Mouse (Mus musculus): ENCODE results near the gene Nptxr. TPM values are rescaled to one million over a fixed set of nuclear protein-coding genes. Genes with fewer than 3 reads are reported as not detected.
"Not testable (repeated sequence)": the region's sequence is repeated elsewhere in the genome, so short reads cannot be mapped to it uniquely, and the experiment has no call there.

The Nptxr gene
- polyA plus RNA-seq, 2 experiments, result 2.6 to 9.3 TPM

- no peaks in the 10 kb centered on the region for H3K27me3 ChIP-seq (ENCODE audit: control insufficient read depth, insufficient read depth, low read length)
- no peak for ATAC-seq (ENCODE audit: low FRiP score, low read depth)
- no peak for DNase-seq (ENCODE audit: low spot score)
- no peak for TF ChIP-seq POLR2A (IDR thresholded peaks at IDR 0.05; ENCODE audit: borderline replicate concordance, extremely low read depth, insufficient read depth, insufficient read length)
- no peak overlapping the region for H3K27ac ChIP-seq (replicated peaks; ENCODE audit: low read depth, low read length)
- H3K4me2 ChIP-seq (replicated peaks; ENCODE audit: low read depth, low read length, severe bottlenecking), result no peak overlapping the region
- no peak overlapping the region for H3K4me3 ChIP-seq (replicated peaks; ENCODE audit: low read length)
- H3K36me3 ChIP-seq (ENCODE audit: control insufficient read depth, insufficient read depth, low read length), result peaks cover 44% of the 10 kb centered on the region
- no peak overlapping the region for H3K9ac ChIP-seq (ENCODE audit: low read depth, low read length, severe bottlenecking)
- WGBS, result 51% methylated on average over 13 of the region's 13 CpGs
- peaks cover 4% of the 10 kb centered on the region; the same call in 1 of the 2 replicates for H3K4me1 ChIP-seq (ENCODE audit: control insufficient read depth, insufficient read depth, low read length)
- H3K9me3 ChIP-seq (ENCODE audit: control insufficient read depth, low read length), result no peaks in the 10 kb centered on the region
Observed at GRCm38 (mm10) chr15:79822265-79823199, 18.0 kb upstream of the Nptxr start.

GRCm38 (mm10) chr15:79818325-79818724, 13.8 kb upstream of the Nptxr start:
- H3K9ac ChIP-seq (ENCODE audit: low read depth, low read length, severe bottlenecking), result no peak overlapping the region
- H3K4me1 ChIP-seq (ENCODE audit: control insufficient read depth, insufficient read depth, low read length), result no peaks in the 10 kb centered on the region
- TF ChIP-seq POLR2A (IDR thresholded peaks at IDR 0.05; ENCODE audit: borderline replicate concordance, extremely low read depth, insufficient read depth, insufficient read length), result no peak
- peaks cover 8% of the 10 kb centered on the region for H3K36me3 ChIP-seq (ENCODE audit: control insufficient read depth, insufficient read depth, low read length)
- H3K4me2 ChIP-seq (replicated peaks; ENCODE audit: low read depth, low read length, severe bottlenecking), result no peak overlapping the region
- no peak overlapping the region for H3K4me3 ChIP-seq (replicated peaks; ENCODE audit: low read length)
- WGBS, result 89% methylated on average over 4 of the region's 4 CpGs
- DNase-seq (ENCODE audit: low spot score), result no peak
- no peak overlapping the region for H3K27ac ChIP-seq (replicated peaks; ENCODE audit: low read depth, low read length)
- ATAC-seq (ENCODE audit: low FRiP score, low read depth), result no peak
- H3K27me3 ChIP-seq (ENCODE audit: control insufficient read depth, insufficient read depth, low read length), result no peaks in the 10 kb centered on the region
- no peaks in the 10 kb centered on the region for H3K9me3 ChIP-seq (ENCODE audit: control insufficient read depth, low read length)

- DNase-seq (ENCODE audit: low spot score), result no peak
Observed at GRCm38 (mm10) chr15:79813666-79814258, 9.2 kb upstream of the Nptxr start.

GRCm38 (mm10) chr15:79812840-79813239, 8.3 kb upstream of the Nptxr start:
- H3K4me3 ChIP-seq (replicated peaks; ENCODE audit: low read length); ATAC-seq (ENCODE audit: low FRiP score, low read depth); DNase-seq (ENCODE audit: low spot score); H3K4me1 ChIP-seq (ENCODE audit: control insufficient read depth, insufficient read depth, low read length); H3K27me3 ChIP-seq (ENCODE audit: control insufficient read depth, insufficient read depth, low read length); H3K9ac ChIP-seq (ENCODE audit: low read depth, low read length, severe bottlenecking); H3K9me3 ChIP-seq (ENCODE audit: control insufficient read depth, low read length); H3K36me3 ChIP-seq (ENCODE audit: control insufficient read depth, insufficient read depth, low read length); H3K4me2 ChIP-seq (replicated peaks; ENCODE audit: low read depth, low read length, severe bottlenecking); H3K27ac ChIP-seq (replicated peaks; ENCODE audit: low read depth, low read length): not testable (repeated sequence)
- 50% methylated on average over 2 of the region's 2 CpGs for WGBS

More at GRCm38 (mm10) chr15:79813666-79814258, 9.2 kb upstream of the Nptxr start:
- no peak for ATAC-seq (ENCODE audit: low FRiP score, low read depth)
- WGBS, result 46% methylated on average over 8 of the region's 8 CpGs
- TF ChIP-seq POLR2A (IDR thresholded peaks at IDR 0.05; ENCODE audit: borderline replicate concordance, extremely low read depth, insufficient read depth, insufficient read length), result no peak
- Histone ChIP-seq H3K9me3 (ENCODE audit: control insufficient read depth, low read length) (no peaks in the 10 kb centered on the region), H3K4me3 (replicated peaks; ENCODE audit: low read length) (no peak overlapping the region), H3K36me3 (ENCODE audit: control insufficient read depth, insufficient read depth, low read length) (no peaks in the 10 kb centered on the region), H3K27me3 (ENCODE audit: control insufficient read depth, insufficient read depth, low read length) (no peaks in the 10 kb centered on the region), H3K4me1 (ENCODE audit: control insufficient read depth, insufficient read depth, low read length) (no peaks in the 10 kb centered on the region), H3K9ac (ENCODE audit: low read depth, low read length, severe bottlenecking) (no peak overlapping the region), H3K4me2 (replicated peaks; ENCODE audit: low read depth, low read length, severe bottlenecking) (no peak overlapping the region), H3K27ac (replicated peaks; ENCODE audit: low read depth, low read length) (no peak overlapping the region)

- Histone ChIP-seq H3K27me3 (ENCODE audit: control insufficient read depth, insufficient read depth, low read length) (peaks cover 22% of the 10 kb centered on the region), H3K36me3 (ENCODE audit: control insufficient read depth, insufficient read depth, low read length) (no peaks in the 10 kb centered on the region), H3K4me3 (replicated peaks; ENCODE audit: low read length) (no peak overlapping the region), H3K27ac (replicated peaks; ENCODE audit: low read depth, low read length) (no peak overlapping the region), H3K4me1 (ENCODE audit: control insufficient read depth, insufficient read depth, low read length) (no peaks in the 10 kb centered on the region), H3K4me2 (replicated peaks; ENCODE audit: low read depth, low read length, severe bottlenecking) (no peak overlapping the region), H3K9ac (ENCODE audit: low read depth, low read length, severe bottlenecking) (no peak overlapping the region), H3K9me3 (ENCODE audit: control insufficient read depth, low read length) (no peaks in the 10 kb centered on the region)
- WGBS, result 72% methylated on average over 4 of the region's 4 CpGs
- DNase-seq (ENCODE audit: low spot score), result no peak
- TF ChIP-seq POLR2A (IDR thresholded peaks at IDR 0.05; ENCODE audit: borderline replicate concordance, extremely low read depth, insufficient read depth, insufficient read length), result no peak
- ATAC-seq (ENCODE audit: low FRiP score, low read depth), result no peak
Observed at GRCm38 (mm10) chr15:79810997-79811396, 6.4 kb upstream of the Nptxr start.
